Mouse (Mus musculus) adrenal gland, postnatal 14 days (tissue): ENCODE measurements around the gene Zfp622. TPM values are rescaled to one million over a fixed set of nuclear protein-coding genes. Genes with fewer than 3 reads are reported as not detected.

Source experiments
- DNase-seq: peaks from one replicate; pipeline ENCODE4 v3.0.0; 2021; ENCODE audit warnings: mixed read lengths
- long read RNA-seq, 2 experiments: library from polyadenylated mRNA; stranded (forward); transcript quantifications; one replicate each; pipeline ENCODE4 v2.0.0; 2021
- total RNA-seq: library from RNA; stranded (reverse); gene quantifications from 2 replicates; pipeline ENCODE4 v1.2.3, GENCODE M21; 2021

Gene Zfp622
- 33.2 and 35.1 TPM in 2 replicates for total RNA-seq
- long read RNA-seq, experiment 1, transcript Zfp622-201 (6 exons, 2,802 nt) = major isoform, 61 of 73 reads
- long read RNA-seq, experiment 1, partial matches to known transcripts = 11 of 73 reads
- long read RNA-seq, experiment 1, other reads (novel, unspliced or antisense) = 1 of 73 reads
- long read RNA-seq, experiment 2, transcript Zfp622-201 (6 exons, 2,802 nt) = major isoform, 50 of 68 reads
- long read RNA-seq, experiment 2, partial matches to known transcripts = 14 of 68 reads
- long read RNA-seq, experiment 2, other reads (novel, unspliced or antisense) = 3 of 68 reads

DNA sequence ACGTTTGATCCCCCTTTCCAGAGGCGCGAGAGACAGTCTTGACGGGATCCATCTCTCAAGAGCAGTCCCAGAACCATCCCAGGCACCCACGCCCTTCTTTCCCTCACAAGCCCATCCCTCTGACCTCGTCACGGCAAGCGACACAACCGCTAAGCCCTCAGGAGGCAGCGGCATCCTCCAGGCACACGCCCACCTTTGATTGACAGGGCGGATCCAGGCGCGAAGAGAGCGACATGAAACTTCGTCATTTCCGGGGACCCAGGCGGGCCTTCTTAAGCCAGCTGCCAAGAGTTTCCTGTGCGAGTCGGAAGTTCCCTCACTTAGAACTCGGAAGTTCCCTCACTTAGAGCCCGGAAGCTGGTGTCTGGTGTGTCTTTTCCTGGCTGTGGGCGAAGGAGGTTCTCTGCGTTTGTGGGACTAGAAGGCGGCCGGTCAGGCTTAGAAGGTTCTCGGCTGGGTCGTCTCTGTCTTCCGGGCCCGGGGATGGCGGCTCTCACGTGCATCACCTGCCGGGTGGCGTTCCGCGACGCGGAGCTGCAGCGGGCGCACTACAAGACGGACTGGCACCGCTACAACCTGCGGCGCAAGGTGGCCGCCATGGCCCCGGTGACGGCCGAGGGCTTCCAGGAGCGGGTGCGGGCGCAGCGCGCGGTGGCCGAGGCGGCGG, at the start of gene Zfp622:
TSS of gene Zfp622 (plus strand) at position 300 of the 667 bp plus-strand sequence.
- peak; percentile 97 for DNase-seq

DNA sequence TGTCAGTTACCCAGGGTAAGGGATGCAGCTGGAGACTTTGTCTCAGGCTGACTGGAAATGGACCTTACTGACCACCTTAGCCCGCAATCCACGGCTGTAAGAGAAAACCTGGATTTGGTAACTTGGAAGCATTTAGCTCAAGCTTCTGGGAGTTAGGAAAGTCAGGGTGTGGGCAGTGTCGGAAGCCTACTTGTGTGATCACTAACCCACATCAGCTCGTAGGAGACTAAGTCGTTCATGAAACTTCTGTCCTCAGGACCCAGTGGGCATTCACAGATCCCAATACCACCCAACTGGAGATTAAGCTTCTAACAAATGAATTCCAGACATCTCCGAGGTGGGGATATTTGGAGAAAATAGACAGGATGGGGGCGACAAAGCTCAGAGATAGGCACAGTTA, 49.8 kb upstream of the Zfp622 start:
- no peak for DNase-seq

DNA sequence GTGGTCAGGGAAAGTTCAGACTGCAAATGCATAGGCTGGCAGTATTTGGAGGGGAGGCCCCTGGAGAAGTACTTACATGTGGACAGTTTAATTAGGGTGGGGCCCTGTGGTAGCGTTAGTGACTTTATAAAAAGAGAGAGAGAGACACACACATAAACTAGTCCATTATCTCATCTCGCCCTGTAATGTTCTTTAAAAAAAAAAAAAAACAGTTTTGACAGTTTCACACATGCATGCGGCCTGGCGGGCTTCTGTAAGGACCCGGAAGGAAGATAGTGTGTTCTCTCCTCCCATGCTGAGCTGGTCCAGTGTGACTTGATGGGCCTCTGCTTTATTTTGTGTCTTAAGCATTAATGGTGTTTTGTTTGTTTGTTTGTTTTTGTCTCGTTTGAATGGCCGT, 45.7 kb upstream of the Zfp622 start:
- DNase-seq = no peak

DNA sequence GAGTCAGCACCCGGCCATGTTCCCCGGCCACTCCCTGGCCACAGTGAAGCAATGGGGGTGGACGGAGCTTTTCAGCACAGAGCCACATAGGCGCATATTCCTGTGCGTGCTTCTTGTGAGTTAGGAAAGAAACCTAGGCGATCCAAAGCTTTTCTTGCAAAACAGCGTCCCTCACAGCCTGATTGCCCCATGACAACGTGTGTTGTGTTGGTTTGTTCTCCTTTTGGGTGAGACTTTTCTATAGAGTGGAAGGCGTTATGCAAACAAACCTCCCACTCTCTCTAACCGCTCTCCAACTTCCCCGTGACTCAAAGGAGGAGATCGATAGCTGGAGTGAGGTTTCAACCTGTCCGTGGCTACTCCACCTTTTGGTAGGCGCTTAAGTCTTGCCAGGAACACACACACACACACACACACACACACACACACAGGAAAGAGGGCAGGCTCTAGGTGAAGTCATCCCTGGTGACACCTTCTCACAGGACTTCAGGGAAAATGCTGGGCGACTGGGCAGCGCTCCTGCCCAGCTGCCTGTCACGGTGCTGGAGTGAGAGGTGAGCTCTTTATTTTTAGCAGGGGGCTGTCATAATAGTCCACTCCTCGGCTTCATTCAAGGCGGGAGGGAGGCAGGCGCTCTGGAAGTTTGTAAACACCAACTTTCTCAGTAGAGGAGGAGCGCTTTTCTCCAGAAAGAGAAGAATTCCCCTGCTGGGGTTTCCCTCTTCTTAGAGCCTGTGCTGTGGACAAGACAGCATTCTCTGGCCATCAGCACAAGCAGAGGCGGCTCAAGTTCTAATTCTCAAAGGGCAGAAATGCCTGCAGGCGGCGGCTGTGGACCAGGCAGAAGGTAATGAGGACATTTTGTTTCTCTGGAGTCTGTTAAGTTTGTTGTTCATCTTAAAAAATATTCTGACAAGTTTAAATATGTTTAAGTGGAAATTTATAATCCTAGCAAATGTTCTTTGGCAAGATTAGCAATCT, 43.5 kb upstream of the Zfp622 start:
- peak; percentile 64 for DNase-seq

DNA sequence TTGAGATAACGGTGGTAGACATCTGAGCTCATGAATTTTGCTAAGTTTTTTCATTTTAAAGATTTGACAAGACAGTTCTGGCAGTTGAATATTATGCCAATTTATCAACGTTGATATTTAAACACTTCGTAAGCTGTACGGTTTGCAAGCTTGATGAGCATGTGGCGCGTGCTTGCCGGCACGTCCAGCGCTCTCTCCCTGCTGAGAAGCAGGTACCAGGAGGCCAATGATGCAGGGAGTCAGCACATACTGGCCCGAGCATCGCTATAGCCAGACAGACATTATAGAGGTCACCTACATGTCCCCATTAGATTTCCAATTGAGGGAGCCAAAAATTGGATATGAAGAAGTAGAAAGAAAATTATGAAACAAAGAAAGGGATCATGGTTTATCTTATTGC, 42.7 kb upstream of the Zfp622 start:
- no peak for DNase-seq

DNA sequence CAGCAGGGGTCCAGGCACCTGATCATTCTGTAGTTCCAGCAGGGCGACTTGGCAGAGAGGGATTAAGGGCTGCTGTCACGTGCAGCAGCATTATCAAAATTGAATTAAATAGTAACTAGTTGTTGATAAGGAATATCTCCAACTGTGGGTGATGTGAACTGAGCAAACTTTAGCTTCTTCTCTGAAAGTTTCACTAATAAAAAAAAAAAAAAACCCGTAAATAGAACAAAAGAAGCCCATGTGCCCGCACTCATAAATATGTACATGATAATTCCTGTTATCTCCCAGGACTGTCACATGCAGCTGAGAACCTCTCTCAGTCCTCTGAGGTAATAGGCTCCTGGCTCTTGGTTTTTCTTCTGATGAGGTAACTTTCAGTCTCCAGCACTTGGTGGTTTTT, 41.8 kb upstream of the Zfp622 start:
- no peak for DNase-seq

DNA sequence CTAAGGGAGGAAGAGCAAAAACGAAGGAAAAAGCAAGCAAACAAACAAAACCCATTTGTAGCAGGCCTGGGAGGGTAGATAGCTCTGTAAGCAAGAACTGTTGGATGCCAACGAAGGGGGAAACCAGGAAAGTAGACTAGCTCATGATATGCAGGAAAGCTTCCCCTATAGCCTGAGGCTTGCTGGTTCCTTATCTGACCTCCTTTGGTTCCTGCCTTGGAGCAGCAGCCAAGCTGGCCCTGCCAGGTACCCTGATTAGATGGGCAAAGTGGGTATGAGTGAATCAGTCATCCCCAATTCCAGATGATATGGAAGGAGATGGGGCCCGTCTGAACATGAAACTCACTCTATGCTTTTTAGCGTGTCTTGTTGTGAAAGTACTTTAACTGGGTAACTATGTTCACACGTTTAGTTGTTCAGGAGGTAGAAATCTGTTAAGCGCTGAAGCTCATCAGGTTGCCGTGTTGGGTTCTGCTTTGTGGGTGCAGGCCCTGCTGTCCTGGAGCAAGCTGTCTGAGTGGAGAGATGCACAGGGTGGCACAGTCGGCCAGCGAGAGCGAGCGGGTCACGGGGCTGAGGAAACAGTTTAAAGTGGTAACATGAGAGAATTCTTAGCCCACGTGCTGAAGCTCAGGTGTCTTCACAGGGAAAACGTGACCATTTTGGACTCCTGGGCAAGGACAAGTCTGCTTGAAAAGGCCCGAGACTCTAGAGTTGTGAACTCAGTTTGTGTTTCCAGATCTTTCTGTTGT, 40.6 kb upstream of the Zfp622 start:
- DNase-seq = no peak

DNA sequence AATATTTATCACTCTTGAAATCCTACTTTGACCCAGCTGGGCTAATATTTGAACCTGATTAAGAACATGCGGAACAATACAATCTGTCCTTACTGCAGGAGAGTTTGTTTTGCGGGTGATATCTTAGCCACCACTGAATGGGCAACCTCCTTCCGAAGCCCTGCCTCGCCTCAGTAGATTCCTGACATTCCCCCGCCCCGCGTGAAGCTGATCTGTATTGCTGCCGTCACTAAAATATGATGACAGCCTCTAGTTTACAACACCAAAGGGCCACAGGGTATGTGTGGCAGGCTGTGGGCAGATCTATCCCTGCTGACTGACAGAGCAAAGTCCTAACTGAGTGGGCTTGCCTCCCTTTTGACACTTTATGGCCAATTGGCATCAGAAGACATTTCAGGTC, 38.9 kb upstream of the Zfp622 start:
- DNase-seq = no peak

DNA sequence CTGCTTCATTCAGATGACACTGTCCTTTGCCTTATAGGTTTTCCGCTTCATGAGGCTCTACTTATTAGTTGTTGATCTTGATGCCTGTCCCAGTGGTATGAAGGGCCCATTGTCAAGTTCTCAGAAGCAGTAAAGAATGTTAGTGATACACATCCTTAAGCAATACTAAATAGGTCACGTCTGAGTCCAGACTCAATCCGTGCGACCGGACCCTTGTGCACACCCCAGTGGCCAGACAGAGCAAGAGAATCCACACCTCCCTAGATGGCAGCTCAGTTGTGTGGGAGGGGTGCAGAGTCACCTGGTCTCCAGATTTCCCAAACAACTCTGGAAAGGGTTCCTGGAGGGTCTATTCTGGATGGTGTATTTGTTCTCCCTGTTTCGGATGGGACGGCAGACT, 37.7 kb upstream of the Zfp622 start:
- no peak for DNase-seq

DNA sequence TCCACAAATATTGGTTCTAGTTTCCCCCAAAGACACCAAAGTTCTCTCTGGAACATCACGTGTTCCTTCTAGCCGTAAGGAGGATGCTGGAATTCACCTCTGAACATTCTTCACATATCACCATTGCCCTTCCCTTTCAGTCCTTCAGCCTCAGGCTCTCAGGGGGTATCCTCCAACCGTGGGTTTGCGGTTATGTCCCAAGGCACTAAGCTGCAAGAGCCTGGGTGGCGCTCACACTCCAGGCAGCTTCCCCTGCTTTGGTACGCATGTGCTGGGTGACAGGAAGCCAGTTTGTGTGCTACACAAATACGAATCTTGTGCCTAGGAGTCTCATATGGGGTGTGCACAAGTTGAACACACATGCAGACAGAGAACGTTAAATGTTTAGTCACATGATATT, 36.8 kb upstream of the Zfp622 start:
- no peak for DNase-seq

DNA sequence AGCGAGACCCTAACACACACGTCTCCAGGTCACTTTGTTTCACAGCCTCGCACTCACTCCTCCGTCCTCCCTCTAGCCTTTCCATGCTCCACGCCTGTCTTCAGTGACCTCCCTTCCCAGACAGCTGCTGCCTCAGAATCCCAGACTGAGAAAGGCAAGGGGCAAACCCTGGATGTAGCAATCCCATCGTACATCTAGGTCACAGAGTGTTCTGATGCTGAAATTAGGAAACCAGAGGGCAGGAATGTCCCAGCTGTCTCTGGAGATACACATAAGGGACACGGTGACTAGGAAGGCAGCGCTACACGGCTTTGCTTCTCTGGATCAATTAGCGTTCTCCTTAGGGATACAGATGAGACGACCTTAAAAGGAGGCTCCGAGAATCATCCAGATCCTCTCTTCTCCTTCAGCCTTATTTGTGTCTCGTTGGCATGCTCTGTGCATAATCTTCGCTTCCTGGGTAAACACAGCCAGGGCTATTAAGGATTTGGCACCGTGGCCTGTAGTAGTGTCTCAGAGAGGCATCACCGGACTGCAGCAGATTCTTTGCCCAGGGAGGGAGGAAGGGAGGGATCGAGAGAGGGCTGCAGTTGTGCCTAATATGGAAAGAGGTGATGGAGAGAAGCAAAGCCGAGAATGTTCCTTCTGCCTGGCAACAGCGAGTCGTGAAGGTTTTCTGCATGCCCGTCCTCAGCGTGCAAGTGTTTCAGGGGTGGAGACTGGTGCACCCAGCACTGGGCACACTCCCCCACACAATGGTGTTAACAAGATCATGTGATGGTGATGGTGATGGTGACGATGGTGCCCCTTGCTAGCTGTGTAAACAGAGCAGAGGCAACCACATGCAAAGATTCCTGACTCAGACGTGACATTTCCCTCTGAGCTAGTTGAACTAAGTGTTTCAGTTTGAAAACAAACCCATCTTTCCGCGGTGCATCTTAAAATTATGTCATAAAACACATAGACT, 35.6 kb upstream of the Zfp622 start:
- DNase-seq = peak; percentile 49

DNA sequence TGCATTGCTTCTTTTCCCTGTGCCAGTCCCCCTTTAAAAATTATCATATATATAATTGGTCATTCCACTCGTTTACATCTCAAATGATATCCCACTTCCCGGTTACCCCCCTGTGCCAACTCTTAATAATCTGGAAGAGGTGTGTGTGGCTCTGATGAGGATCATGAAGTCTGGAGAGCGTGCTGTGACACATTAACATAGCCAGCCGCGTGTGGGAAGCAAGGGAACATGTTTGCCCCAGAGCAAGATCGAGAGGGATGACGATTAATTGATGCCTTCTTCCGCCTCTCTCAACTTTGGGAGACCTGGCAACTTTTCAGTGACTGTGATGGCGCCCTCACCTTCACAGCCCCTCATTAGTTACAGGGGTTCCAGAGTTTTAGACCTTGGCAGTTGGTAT, 34.5 kb upstream of the Zfp622 start:
- DNase-seq = no peak

DNA sequence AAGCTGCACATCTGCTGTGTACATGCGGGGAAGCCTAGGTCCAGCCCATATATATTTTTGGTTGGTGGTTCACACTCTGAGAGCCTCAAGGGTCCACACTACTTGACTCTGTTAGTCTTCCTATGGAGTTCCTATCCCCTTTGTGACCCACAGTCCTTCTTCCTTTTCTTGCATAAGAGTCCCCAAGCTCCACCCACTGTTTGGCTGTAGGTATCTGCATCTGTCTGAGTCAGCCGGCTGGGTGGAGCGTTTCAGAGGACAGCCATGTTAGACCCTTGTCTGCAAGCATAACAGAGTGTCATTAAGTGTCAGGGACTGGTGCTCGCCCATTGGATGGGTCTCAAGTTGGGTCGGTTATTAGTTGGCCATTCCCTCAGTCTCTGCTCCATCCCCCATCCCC, 33.6 kb upstream of the Zfp622 start:
- DNase-seq = no peak

DNA sequence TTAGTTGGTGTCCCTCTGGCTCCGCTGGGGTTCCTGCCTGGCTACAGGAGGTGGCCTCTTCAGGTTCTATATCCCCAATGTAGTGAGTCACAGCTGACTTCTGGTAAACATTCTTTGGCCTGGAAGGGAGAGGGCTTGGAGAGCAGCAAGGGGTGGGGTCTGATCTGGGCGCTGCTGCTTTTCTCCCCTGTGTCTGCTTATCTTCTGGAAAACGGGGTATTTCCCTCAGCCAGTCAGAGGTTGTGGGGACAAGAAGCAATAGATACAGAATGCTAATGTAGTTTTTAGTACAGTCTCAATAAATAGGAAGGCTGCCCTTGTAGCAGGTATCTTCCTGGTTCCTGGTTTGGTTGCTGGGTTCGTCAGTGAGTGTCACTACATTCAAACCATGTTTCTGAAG, 33.1 kb upstream of the Zfp622 start:
- no peak for DNase-seq

DNA sequence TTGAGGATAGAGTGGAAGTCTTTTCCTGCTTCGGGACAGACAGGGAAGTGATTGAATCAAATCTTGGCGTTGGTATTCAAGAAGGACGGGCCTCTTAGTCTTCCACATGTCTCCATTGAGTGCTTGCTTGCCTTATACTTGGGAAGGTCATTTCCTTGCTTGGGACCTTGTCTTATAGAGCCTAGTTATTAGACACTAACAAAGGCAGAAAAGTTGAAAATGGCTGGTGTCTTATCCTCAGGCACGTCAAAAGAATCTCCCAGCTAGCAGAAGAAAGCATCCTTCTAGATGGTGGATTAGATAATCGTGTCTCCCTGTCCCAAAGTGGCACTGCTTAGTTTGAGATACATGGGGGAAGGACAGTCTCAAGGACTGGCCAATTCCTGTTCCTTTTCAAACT, 28.2 kb upstream of the Zfp622 start:
- no peak for DNase-seq

DNA sequence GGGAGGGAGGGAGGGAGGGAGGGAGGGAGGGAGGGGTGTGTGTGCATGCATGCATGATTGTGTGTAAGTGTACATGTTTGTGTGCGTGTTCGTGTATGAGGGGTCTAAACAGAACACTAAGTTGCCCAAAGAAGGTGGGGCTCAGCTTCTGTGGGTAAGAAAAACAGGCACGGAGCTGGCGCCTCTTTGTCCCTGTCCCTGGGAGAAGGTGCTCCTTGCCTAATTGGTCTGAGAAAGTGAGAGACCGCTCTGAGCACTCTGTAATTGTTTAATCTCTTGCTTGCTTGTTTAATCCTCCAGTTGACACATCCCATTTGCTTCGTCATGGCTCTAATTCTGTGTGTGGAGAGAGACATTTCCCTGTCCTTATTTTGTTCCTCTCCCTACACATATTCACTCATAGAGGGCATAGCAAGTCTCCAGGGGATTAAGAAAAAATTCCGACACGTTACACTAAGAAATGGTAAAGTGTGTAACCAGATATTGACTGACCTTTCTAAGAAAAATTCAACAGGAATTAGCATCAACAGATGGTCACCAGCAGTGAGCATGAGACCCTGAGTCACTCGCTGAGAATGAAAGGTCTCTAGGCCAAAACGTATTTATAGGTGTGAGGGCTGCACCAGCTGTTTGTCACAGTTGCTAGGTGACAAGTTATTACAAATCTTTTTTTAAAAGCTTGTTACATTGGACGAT, 27.6 kb upstream of the Zfp622 start:
- no peak for DNase-seq

DNA sequence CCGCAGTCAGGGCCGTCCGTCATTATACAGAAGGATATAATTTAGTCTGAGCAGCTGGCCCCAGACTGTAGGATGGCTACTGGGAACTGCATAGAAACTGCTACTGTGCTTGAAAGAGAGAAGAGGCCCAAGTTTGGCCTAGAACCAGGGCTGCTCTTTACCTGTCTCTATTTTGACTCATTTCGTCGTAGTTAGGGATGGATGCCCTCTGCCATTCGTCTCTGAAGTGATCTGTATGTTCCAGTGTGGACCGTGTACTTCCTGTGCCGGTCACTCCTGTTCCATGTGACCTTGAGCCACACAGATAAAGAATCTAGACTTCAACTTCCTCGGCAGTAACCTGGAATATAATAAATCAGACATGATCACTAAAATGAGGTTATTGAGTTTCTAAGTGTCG, 26.5 kb upstream of the Zfp622 start:
- no peak for DNase-seq

DNA sequence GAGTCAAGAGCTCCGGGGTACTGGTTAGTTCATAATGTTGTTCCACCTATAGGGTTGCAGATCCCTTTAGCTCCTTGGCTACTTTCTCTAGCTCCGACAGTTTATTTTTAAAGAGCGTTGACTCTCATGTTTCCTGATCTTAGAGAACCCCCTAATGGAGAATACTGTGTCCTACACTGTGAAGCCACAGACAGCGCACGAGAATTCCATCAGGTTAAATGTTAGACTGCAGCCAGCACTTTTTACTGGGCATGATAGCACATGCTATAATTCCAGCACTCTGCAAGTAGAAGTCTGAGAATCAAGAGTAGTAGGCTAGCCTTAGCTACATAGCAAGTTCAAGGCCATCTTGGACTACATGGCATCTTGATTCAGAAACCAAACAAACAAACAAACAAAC, 24.8 kb upstream of the Zfp622 start:
- DNase-seq = peak; percentile 21

DNA sequence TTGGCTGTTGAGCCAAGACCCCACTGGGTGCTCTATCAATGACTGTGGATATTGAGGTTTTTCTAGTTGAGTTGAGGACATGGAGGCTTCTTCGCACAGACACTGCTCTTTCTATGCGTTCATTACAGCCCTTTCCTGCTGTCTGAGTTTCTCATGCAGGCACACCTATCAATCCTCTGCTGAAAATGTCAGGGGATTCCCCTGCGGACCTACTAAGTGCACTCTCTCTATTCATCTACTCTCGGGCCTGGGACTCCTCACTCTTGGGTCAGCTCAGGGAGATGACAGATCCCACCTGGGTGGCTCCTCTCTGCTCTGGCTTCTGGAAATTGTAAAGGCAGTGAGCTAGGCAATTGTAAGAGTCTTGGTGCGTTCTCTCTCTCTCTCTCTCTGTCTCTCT, 23.9 kb upstream of the Zfp622 start:
- DNase-seq = no peak

DNA sequence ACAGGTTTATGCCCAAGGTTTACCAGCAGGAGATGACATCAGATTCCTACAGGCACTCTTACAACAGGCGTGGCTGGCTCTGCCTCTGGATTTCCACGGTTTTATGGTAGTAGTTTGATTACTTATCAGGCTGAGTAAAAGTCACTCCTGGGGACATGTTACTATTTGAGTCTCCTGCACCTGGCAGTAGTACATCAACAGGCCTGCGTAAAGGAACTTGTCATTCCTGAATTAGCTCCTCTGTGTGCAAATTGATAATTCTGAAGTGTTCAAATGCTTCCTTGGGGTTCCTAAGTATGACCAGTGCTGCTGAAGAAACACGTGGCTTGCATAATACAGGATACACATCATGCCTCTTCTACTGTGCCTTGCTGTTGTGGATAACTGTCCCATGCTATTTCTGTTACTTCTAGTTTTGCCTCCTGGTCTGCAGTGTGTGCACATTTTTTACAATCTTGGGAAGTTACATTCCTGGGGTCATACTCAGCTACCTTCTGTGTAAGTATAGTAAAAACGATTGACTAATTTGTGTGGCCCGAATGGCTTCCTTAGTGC, 17.9 kb upstream of the Zfp622 start:
- DNase-seq = no peak
